Mouse (Mus musculus): ENCODE results near the gene 4933406M09Rik.

The 4933406M09Rik gene

GRCm38 (mm10) chr1:134381795-134382625 lies 3.7 kb upstream of the 4933406M09Rik start:
- peak in 1 of 2 experiments; percentile 8 for DNase-seq

GRCm38 (mm10) chr1:134384581-134384980 lies 1.2 kb upstream of the 4933406M09Rik start:
- DNase-seq = no peak

GRCm38 (mm10) chr1:134385176-134385575 lies 564 bp upstream of the 4933406M09Rik start:
- DNase-seq = no peak

- DNase-seq = no peak
These were observed 8.1 kb downstream of the 4933406M09Rik start for GRCm38 (mm10) chr1:134393827-134394226.

- DNase-seq = no peak
These were observed 12.5 kb downstream of the 4933406M09Rik start for GRCm38 (mm10) chr1:134398210-134398609.

DNA sequence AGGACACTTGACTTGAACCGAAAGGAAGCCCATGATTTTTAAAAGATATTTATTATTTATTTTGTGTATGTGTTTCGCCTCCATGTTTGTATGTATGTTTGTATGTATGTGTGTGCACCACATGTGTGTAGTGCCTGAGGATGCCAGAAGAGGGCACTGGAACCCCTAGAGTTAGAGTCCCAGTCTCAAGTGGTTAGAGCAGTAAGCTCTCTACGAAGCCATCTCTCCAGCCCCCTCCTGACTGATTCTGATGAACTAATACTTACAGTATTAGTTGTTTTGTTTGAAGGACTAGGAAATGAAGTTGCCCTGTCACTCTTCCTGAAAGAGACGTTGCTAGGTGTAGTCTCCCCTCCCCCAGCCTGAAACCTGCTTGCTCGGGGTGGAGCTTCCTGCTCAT lies 14.0 kb downstream of the 4933406M09Rik start:
- DNase-seq = no peak

- peak; percentile 84 to 88 for DNase-seq
These were observed 20.0 kb downstream of the 4933406M09Rik start, which contains the start of gene Cyb5r1 for GRCm38 (mm10) chr1:134405509-134406413. TSS of gene Cyb5r1 (plus strand) at chr1:134405559.

GRCm38 (mm10) chr1:134406414-134406771 lies 20.7 kb downstream of the 4933406M09Rik start:
- no peak for DNase-seq

- no peak for DNase-seq
These were observed 22.3 kb downstream of the 4933406M09Rik start for GRCm38 (mm10) chr1:134408080-134408479.

DNA sequence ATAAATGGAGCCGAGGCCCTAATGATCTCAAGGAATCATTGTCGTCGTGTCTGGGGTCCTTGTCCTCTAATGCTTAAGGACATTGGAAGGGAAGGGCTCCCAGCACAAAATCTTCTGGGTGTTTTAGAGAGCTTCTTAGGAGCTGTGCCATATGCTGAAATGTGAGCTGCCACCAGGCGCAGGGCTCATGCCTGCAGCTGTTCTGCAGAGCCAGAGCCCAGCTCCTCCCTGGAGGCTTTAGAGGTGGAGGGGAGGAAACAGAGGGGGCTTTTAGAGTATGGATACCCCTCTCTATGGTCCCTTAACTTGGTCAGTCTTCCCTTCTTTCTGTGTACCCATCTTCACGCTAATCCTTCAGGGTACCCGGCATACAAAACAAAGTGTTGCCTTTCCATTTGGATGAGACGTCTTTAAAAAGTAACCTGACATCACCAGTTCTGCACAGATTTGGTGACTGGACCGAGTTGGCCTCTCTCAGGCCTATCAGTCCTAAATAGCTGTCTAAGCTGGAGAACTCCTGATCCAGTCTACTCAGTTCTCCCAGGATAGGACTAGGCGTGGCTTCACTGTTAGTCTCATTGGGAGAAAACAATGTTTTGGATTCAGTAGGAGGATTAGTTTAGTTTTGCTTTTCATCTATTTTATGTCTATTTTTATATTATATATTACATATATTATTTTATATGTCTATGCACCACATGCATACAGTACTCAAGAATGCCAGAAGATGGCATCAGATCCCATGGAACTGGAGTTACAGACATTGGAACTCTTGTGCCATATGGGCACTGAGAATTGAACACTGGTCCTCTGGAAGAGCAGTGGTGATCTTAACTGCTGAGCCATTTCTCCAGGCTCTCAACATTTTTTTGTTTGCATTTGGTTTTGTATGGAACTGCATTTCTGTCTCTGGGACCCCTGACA lies 26.2 kb downstream of the 4933406M09Rik start:
- DNase-seq = no peak

DNA sequence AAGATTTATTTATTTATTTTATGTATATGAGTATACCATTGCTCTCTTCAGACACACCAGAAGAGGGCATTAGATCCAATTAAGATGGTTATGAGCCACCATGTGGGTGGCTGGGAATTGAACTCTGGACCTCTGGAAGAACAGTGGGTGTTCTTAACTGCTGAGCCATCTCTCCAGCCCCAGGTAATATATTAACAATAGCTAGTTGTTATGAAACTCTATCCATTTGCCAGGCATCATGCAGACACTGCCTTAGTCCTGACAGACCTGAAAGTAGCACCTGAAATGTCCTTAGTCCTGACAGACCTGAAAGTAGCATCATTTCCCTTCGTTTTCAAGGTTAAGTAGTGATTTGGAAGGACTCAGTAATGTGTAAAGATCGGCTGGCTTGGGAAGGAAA lies 28.3 kb downstream of the 4933406M09Rik start:
- DNase-seq = no peak

DNA sequence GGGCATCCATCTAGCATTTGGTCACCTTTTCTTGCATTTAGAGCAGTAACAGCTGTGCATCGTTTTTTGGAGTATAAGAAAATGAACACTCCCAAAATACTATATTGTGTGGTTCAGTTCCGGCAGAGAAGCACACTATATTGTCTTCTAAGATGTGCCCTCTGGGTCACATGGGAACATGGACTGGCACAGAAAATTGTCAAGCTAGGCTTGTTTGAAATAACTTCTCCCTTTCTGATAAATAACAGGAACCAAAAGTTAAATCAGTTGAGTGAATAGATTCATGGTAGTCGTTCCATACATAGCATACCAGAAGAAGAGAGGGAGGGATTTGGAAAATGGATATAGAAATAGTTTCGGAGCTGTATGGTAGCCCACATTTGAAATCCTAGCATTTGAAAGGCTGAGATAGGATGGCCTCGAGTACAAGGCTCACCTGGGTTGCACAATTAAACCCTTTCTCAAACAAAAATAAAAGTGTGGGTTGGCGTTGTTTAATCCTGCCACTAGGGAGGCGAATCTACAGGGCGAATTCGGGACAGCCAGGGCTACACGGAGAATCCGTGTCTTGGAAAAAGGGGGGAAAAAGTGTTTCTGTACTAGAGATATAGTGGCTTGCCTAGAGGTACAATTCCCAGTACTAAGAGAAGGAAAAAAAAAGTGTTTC lies 28.9 kb downstream of the 4933406M09Rik start:
- DNase-seq = no peak

DNA sequence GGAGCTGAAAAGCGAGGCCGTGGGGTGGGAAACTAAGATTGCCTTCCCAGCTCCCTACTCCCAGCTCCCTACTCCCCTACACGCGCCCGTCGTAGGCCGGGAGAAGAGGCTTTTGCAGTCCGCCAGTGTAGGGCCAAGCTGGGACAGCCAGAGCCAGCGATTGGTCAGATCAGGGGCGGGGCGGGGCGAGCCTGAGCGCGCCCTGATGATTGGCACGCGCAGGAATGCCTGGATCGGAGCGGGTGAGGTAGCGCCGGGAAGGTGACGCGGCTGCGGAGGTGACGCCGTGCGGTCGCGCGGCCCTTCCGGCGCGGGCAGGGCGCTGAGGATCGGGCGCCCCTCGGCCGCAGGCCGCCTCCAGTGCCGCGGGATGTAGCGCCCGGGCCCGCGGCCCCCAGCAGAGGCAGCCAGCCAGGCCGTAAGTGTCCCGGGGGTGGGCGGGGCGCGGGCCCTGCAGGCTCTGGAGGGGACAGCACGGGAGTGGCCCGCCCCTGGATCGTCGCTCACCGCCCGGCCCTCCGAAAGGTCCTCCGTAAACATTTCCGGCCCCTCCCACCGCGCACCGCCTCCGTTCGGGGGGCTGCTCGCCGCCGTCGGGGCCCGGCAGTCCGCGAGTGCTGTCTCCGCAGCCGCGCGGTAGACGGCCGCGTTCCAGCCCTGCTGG lies 29.6 kb downstream of the 4933406M09Rik start, which contains the start of gene Adipor1:
Gene Adipor1, plus strand, starts transcription at position 211 of the 664 bp plus-strand sequence.
- peak; percentile 98 to 99 for DNase-seq

DNA sequence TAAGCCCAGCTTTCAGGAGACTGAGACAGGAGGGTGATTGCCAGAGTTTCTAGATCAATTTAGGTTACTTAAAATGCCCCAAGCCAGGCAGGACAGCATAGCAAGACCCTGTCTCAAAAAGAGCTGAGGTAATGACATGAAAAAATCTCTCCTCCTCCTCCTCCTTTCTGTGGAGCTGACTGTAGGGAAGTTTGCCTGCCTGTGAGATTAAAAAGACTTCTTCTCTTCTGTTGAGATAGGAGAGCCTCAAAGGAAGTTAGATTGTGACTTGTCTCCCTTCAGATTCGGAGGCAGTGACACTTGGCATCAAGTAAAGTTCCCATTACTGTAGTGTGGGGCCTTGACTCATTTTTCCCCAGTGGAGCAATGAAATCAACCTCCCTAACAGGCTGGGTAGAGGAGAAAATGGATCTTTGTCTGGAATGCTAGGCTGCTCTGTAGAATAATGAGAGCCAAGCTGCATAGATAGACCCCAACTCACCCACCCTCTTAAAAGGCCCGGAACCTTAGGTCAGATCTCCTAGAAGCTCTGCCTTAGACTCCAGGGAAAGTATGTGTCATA lies 32.8 kb downstream of the 4933406M09Rik start:
- DNase-seq = no peak

GRCm38 (mm10) chr1:134419176-134419575 lies 33.4 kb downstream of the 4933406M09Rik start:
- no peak for DNase-seq

GRCm38 (mm10) chr1:134419751-134420458 lies 34.2 kb downstream of the 4933406M09Rik start:
- peak; percentile 15 to 50 for DNase-seq

GRCm38 (mm10) chr1:134423911-134424310 lies 38.2 kb downstream of the 4933406M09Rik start:
- no peak for DNase-seq

GRCm38 (mm10) chr1:134426289-134426688 lies 40.5 kb downstream of the 4933406M09Rik start:
- no peak for DNase-seq

DNA sequence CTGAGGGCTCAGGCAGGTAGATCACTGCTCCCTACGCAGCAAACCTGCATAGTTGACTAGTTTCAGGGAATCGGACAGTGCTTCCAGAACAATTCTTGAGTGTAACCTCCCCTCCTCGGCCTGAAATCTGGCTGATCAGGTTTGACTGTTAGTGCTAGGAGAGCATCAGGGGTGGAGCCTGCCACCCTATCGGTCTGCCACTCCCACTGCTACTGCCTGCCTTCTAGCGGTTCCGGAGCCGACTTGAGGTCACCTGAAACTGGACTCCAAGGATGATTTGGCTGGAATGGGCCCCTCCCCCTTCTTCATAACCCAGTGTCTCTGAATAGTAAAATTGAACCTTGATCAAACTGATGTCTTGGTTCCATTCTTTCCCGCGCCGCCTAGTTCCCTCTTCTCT lies 47.3 kb downstream of the 4933406M09Rik start:
- DNase-seq = peak in 1 of 2 experiments; percentile 18

DNA sequence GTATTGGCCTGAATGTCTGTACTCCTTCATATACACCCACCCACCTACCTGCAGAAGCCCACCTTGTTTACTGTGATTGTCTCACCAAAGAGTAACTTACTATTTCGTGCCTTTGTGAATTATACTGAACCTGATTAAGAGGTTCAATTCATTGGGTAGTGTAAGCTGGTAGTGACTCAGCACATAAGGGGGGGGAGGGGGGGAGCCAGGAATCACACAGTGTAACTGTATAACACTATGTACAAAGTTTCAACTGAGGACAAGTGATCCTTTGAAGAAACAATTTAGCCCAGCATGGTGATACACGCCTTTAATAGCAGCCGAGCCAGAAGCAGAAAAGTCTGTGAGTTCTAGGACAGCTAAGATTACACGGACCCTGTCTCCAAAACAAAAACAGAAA lies 47.7 kb downstream of the 4933406M09Rik start:
- DNase-seq = no peak

All from lung, adult 18-20 months (tissue).